Mouse (Mus musculus) intestine, postnatal 0 days (tissue): ENCODE results near the gene Olfr714. TPM values are rescaled to one million over a fixed set of nuclear protein-coding genes. Genes with fewer than 3 reads are reported as not detected.
"Not testable (repeated sequence)": the region's sequence is repeated elsewhere in the genome, so short reads cannot be mapped to it uniquely, and the experiment has no call there.

ENCODE experiments used
- ATAC-seq: fragments of 200-750 bp; cut with Nextera tagmentation; 2 replicates; pipeline ENCODE4 v1.8.0; 2017; ENCODE audit warnings: mild to moderate bottlenecking, moderate TSS enrichment, moderate library complexity
- H3K27ac ChIP-seq: fragments of 300-500 bp; sonication (generic); 2 replicates; pipeline ENCODE4 v1.5.1; 2014; ENCODE audit warnings: mild to moderate bottlenecking, low read depth, low read length, moderate library complexity
- H3K27me3 ChIP-seq: fragments of 300-500 bp; sonication (generic); replicated peaks from 2 replicates; pipeline ENCODE4 v1.6.1; 2014; ENCODE audit warnings: low read length, mixed read lengths; ENCODE audit not compliant: control insufficient read depth, insufficient read depth
- H3K36me3 ChIP-seq: fragments of 300-500 bp; sonication (generic); 2 replicates; pipeline ENCODE4 v1.6.1; 2014; ENCODE audit warnings: mild to moderate bottlenecking, moderate library complexity; ENCODE audit not compliant: control insufficient read depth, insufficient read depth
- H3K4me1 ChIP-seq: fragments of 300-500 bp; sonication (generic); replicated peaks from 2 replicates; pipeline ENCODE4 v1.6.1; 2014; ENCODE audit warnings: antibody characterized with exemption, low read length, mixed read lengths; ENCODE audit not compliant: control insufficient read depth, insufficient read depth
- H3K4me2 ChIP-seq: fragments of 300-500 bp; sonication (generic); replicated peaks from 2 replicates; pipeline ENCODE4 v1.6.1; 2014; ENCODE audit warnings: low read depth, mild to moderate bottlenecking, moderate library complexity
- H3K4me3 ChIP-seq: fragments of 300-500 bp; sonication (generic); 2 replicates; pipeline ENCODE4 v1.5.1; 2014; ENCODE audit warnings: low read depth, low read length
- H3K9ac ChIP-seq: fragments of 300-500 bp; sonication (generic); 2 replicates; pipeline ENCODE4 v1.6.1; 2014; ENCODE audit warnings: mild to moderate bottlenecking, low read depth, low read length
- H3K9me3 ChIP-seq: fragments of 300-500 bp; sonication (generic); 2 replicates; pipeline ENCODE4 v1.6.1; 2016; ENCODE audit warnings: mixed run types; ENCODE audit not compliant: control insufficient read depth
- CTCF ChIP-seq: sonication (generic); IDR thresholded peaks from 2 replicates; pipeline ENCODE4 v1.5.1; 2016; ENCODE audit warnings: low read depth, mild to moderate bottlenecking, control low read depth, antibody characterized with exemption, moderate library complexity
- WGBS: fragments of 180-500 bp; shearing (Covaris S2); extraction: QIAGEN DNeasy Blood & Tissue Kit; methylation state at CpG from one replicate; pipeline ENCODE4 v1.1.7; 2014; 5-methylcytosine and 5-hydroxymethylcytosine counted together
- polyA plus RNA-seq: library from polyadenylated mRNA; unstranded; fragments of >200 nt; fragmentation: Nextera tagmentation; extraction: Ambion mirVana; gene quantifications from 2 replicates; pipeline ENCODE4 v1.2.1, GENCODE M21; 2015

Olfr714 gene
- polyA plus RNA-seq, 1 experiment from 2014 or later: not detected

DNA sequence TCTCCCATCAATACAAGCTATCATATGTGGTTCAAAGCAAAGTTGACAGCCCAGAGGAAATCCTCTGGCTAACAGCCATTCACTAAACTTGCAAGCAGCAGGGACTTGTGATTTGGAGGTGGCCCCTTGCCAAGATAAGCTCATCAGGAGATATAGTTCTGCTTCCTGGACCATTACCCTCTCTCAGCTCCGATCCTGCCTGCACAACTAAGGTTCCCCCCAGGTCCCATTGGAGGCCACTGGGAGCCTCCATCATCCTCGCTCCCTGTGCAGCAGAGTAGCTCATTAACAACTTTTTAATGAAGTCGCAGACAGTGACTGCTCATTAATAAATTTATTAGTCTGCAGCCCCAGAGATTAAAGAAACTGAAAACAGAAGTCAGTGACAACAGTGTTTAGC, 23.2 kb upstream of the Olfr714 start:
- Histone ChIP-seq H3K4me3 (no peak overlapping the region), H3K27me3 (no peaks in the 10 kb centered on the region), H3K4me1 (no peaks in the 10 kb centered on the region), H3K27ac (no peak overlapping the region), H3K9ac (no peak overlapping the region), H3K36me3 (no peaks in the 10 kb centered on the region), H3K4me2 (no peak overlapping the region), H3K9me3 (no peaks in the 10 kb centered on the region)
- no peak for TF ChIP-seq CTCF
- 43% methylated on average over 3 of the region's 3 CpGs for WGBS
- ATAC-seq: no peak

DNA sequence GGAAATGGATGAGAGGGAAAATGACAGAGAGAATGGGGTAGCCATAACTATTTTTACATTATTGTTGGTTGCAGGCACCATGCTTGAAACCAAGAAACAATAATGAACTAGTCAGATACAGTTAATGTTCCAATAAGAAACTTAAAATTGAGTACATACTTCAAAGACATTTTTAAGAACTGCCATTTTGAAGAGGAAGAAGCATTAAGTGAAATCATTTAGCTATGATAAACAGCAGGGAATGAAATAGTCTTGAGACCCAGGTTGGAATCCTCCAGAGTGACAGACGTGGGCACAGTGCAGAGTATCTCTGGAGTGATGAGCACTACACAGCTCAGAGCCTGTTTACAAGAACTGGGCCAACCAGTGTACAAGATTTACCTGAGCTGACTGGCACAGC, 22.1 kb downstream of the Olfr714 start, which contains the start of gene Olfr17:
Gene Olfr17, plus strand, starts transcription at position 301 of the 400 bp plus-strand sequence.
- Histone ChIP-seq H3K4me3 (no peak within 1 kb of the TSS), H3K4me2 (no peak within 1 kb of the TSS), H3K27me3 (no peaks in the 10 kb centered on the region), H3K27ac (no peak within 1 kb of the TSS), H3K4me1 (no peaks in the 10 kb centered on the region), H3K36me3 (no peaks in the 10 kb centered on the region), H3K9ac (no peak within 1 kb of the TSS), H3K9me3 (no peaks in the 10 kb centered on the region)
- 35% methylated on average over 1 of the region's 1 CpGs for WGBS
- no peak for TF ChIP-seq CTCF
- no peak for ATAC-seq

DNA sequence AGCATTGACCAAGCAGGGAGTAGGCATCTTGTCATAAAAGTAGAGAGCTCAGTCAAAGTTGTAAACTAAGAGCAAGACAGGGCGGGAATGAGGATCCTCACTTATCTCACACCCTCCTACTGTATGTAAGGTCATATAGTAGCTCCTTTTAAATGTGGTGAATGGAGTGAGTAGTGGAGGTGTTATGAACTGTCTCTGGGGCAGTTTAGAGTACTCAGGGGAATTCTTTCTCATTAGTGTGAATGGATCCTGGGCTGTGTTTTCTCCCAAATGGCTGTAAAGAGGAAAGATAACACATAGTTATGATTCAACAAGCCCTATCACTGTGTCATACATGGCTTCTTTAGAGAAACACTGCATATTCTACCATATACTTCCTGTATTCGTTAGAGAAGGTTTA, 39.5 kb downstream of the Olfr714 start, which contains the start of gene Olfr715b:
Gene Olfr715b, minus strand, starts transcription at position 101 of the 400 bp plus-strand sequence.
- H3K4me3 ChIP-seq, H3K9ac ChIP-seq, H3K27ac ChIP-seq, H3K4me1 ChIP-seq, H3K9me3 ChIP-seq, H3K4me2 ChIP-seq, ATAC-seq, H3K36me3 ChIP-seq, H3K27me3 ChIP-seq: not testable (repeated sequence)
- 88% methylated on average over 1 of the region's 2 CpGs for WGBS

Other genes with a start within 250 kb of the Olfr714 start
- not detected in 2 replicates for gene Olfr702, start 237.1 kb upstream of the Olfr714 start, polyA plus RNA-seq
- not detected in 2 replicates for gene Olfr703, start 227.6 kb upstream of the Olfr714 start, polyA plus RNA-seq
- gene Olfr704, start 207.8 kb upstream of the Olfr714 start, polyA plus RNA-seq: not detected in 2 replicates
- gene Olfr705, start 194.1 kb upstream of the Olfr714 start, polyA plus RNA-seq: not detected in 2 replicates
- not detected in 2 replicates for gene Olfr706, start 182.8 kb upstream of the Olfr714 start, polyA plus RNA-seq
- not detected in 2 replicates for gene Olfr707, start 169.7 kb upstream of the Olfr714 start, polyA plus RNA-seq
- not detected in 2 replicates for gene Olfr1532-ps1, start 163.0 kb upstream of the Olfr714 start, polyA plus RNA-seq
- not detected in 2 replicates for gene Olfr709-ps1, start 138.8 kb upstream of the Olfr714 start, polyA plus RNA-seq
- gene Olfr710, start 122.7 kb upstream of the Olfr714 start, polyA plus RNA-seq: not detected in 2 replicates
- gene Olfr6, start 107.0 kb upstream of the Olfr714 start, polyA plus RNA-seq: not detected in 2 replicates
- gene Olfr711, start 95.5 kb upstream of the Olfr714 start, polyA plus RNA-seq: not detected in 2 replicates
- gene Olfr2, start 64.9 kb upstream of the Olfr714 start, polyA plus RNA-seq: not detected in 2 replicates
- not detected in 2 replicates for gene Olfr713, start 39.8 kb upstream of the Olfr714 start, polyA plus RNA-seq
- gene Olfr17, start 22.2 kb downstream of the Olfr714 start, polyA plus RNA-seq: not detected in 2 replicates
- not detected in 2 replicates for gene Olfr715b, start 39.4 kb downstream of the Olfr714 start, polyA plus RNA-seq
- not detected in 2 replicates for gene Olfr715, start 60.1 kb downstream of the Olfr714 start, polyA plus RNA-seq
- not detected in 2 replicates for gene Olfr716, start 67.3 kb downstream of the Olfr714 start, polyA plus RNA-seq
- not detected in 2 replicates for gene Nlrp14, start 96.0 kb downstream of the Olfr714 start, polyA plus RNA-seq
- gene Rbmxl2, start 138.5 kb downstream of the Olfr714 start, polyA plus RNA-seq: not detected in 2 replicates